Mouse (Mus musculus): ENCODE data around the gene Rbbp8nl. TPM values are rescaled to one million over a fixed set of nuclear protein-coding genes. Genes with fewer than 3 reads are reported as not detected.

The Rbbp8nl gene
- total and polyA plus RNA-seq, 3 experiments = not detected

DNA sequence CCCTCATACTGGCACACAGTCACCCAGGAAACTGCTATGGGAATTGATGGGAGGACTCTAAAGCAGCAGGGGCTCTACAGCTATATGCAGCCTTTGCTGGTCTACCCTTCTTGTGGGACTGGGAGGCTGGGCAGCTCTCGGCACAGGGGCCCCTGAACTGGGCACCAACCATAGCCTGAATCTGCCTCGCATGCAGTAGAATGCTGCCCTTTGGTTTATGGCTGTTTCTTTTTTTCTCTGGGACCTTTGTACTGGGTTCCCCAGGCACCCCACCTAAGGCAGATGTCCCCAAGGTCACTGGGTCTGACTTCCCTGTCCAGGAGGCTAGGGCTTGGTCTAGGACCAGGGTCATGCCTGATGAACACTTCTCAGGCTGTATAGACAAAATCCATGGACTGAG lies 24.6 kb upstream of the Rbbp8nl start:
- H3K36me3 ChIP-seq (ENCODE audit: control insufficient read depth in 1 of 2, insufficient read depth in 2 of 2, low read length in 2 of 2) = no peaks in the 10 kb centered on the region
- DNase-seq (ENCODE audit: low read depth, low spot score) = no peak
- H3K27ac ChIP-seq (ENCODE audit: control insufficient read depth, low read depth, low read length) = no peak overlapping the region
- H3K9ac ChIP-seq (ENCODE audit: control insufficient read depth, low read depth, low read length, poor library complexity, severe bottlenecking) = no peak overlapping the region
- no peaks in the 10 kb centered on the region for H3K9me3 ChIP-seq (replicated peaks; ENCODE audit: insufficient read depth, low read length)
- H3K79me2 ChIP-seq (ENCODE audit: control insufficient read depth, insufficient read depth, low read length, poor library complexity) = no peaks in the 10 kb centered on the region
- H3K4me3 ChIP-seq (ENCODE audit: control insufficient read depth in 1 of 2, insufficient read depth in 1 of 2, low read depth in 2 of 2, low read length in 2 of 2) = no peak overlapping the region
- peaks cover 0 to 1% of the 10 kb centered on the region in 2 experiments; a peak in 3 of 4 replicates for H3K27me3 ChIP-seq (ENCODE audit: control insufficient read depth in 1 of 2, insufficient read depth in 2 of 2, low read length in 2 of 2)
- H3K4me1 ChIP-seq (ENCODE audit: control insufficient read depth in 1 of 2, insufficient read depth in 2 of 2, low read length in 2 of 2) = no peaks in the 10 kb centered on the region
- TF ChIP-seq MAFK (IDR thresholded peaks at IDR 0.05; ENCODE audit: borderline replicate concordance, low read depth, low read length) (no peak), TBP (IDR thresholded peaks at IDR 0.05; ENCODE audit: low read depth, low read length) (no peak), CHD2 (IDR thresholded peaks at IDR 0.05; ENCODE audit: low read length) (no peak), RAD21 (IDR thresholded peaks at IDR 0.05; ENCODE audit: low read depth, low read length) (no peak), KAT2A (conservative IDR thresholded peaks at IDR 0.05; ENCODE audit: low read depth, low read length) (no peak), POLR2AphosphoS2 (IDR thresholded peaks at IDR 0.05; ENCODE audit: low read length) (no peak), UBTF (IDR thresholded peaks at IDR 0.05; ENCODE audit: borderline replicate concordance, insufficient read depth, low read depth, low read length) (no peak), HCFC1 (IDR thresholded peaks at IDR 0.05; ENCODE audit: low read depth, low read length) (no peak), ZC3H11A (IDR thresholded peaks at IDR 0.05; ENCODE audit: low read depth, low read length) (no peak)

DNA sequence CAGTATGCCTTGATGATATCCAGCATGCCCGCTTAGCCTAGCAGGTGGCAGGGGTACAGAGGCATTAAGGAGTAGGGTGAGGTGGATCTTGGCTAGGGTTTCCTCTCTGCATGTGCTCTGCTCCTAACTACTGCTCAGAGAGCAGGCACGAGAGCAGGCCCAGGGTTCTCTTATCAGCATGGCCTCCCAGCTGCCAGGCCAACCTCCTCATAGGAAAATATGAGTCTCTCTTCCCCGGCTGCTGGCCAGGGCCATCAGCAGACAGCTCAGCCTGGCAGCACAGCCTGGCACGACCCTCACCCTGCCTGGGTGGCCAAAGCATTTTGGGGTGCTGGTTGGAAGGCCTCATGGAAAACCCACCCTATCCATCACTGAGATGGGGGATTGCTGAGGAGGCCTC lies 21.5 kb upstream of the Rbbp8nl start:
- TF ChIP-seq RCOR1 (IDR thresholded peaks at IDR 0.05; ENCODE audit: low read depth, low read length) = no peak
- no peak for TF ChIP-seq ZNF384 (IDR thresholded peaks at IDR 0.05; ENCODE audit: low read depth, low read length)
- no peak overlapping the region for H3K27ac ChIP-seq (ENCODE audit: control insufficient read depth, low read depth, low read length)
- H3K36me3 ChIP-seq (ENCODE audit: control insufficient read depth in 1 of 2, insufficient read depth in 2 of 2, low read length in 2 of 2) = no peaks in the 10 kb centered on the region
- H3K9ac ChIP-seq (ENCODE audit: control insufficient read depth, low read depth, low read length, poor library complexity, severe bottlenecking) = no peak overlapping the region
- no peaks in the 10 kb centered on the region for H3K9me3 ChIP-seq (replicated peaks; ENCODE audit: insufficient read depth, low read length)
- H3K79me2 ChIP-seq (ENCODE audit: control insufficient read depth, insufficient read depth, low read length, poor library complexity) = no peaks in the 10 kb centered on the region
- H3K4me1 ChIP-seq (ENCODE audit: control insufficient read depth in 1 of 2, insufficient read depth in 2 of 2, low read length in 2 of 2) = no peaks in the 10 kb centered on the region
- H3K27me3 ChIP-seq (ENCODE audit: control insufficient read depth in 1 of 2, insufficient read depth in 2 of 2, low read length in 2 of 2) = no peaks in the 10 kb centered on the region; a peak in 1 of 4 replicates
- H3K4me3 ChIP-seq (ENCODE audit: control insufficient read depth in 1 of 2, insufficient read depth in 1 of 2, low read depth in 2 of 2, low read length in 2 of 2) = no peak overlapping the region
- no peak for DNase-seq (ENCODE audit: low read depth, low spot score)

DNA sequence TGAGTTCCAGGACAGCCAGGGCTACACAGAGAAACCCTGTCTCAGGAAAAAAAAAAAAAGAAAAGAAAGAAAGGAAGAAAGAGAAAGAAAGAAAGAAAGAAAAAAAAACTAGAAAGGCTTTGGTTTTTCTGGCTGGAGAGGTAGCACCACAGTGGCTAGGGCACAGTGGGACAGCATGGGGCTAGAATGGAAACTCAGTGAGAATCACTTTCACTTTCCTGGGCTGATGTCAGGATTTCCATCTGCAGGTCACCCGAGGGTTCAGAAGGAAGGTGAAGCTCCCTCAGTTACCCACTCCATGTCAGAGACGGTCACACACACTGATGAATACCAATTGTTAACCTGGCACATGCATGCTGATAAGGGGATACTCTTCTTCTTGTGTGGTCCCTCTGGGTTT lies 18.0 kb upstream of the Rbbp8nl start:
- DNase-seq (ENCODE audit: low read depth, low spot score) = no peak
- Histone ChIP-seq H3K4me3 (ENCODE audit: control insufficient read depth in 1 of 2, insufficient read depth in 1 of 2, low read depth in 2 of 2, low read length in 2 of 2) (no peak overlapping the region), H3K27me3 (ENCODE audit: control insufficient read depth in 1 of 2, insufficient read depth in 2 of 2, low read length in 2 of 2) (no peaks in the 10 kb centered on the region; a peak in 1 of 4 replicates)

More for the DNA sequence above, 18.0 kb upstream of the Rbbp8nl start:
- Histone ChIP-seq H3K27ac (ENCODE audit: control insufficient read depth, low read depth, low read length) (no peak overlapping the region), H3K4me1 (ENCODE audit: control insufficient read depth in 1 of 2, insufficient read depth in 2 of 2, low read length in 2 of 2) (no peaks in the 10 kb centered on the region), H3K79me2 (ENCODE audit: control insufficient read depth, insufficient read depth, low read length, poor library complexity) (no peaks in the 10 kb centered on the region), H3K9ac (ENCODE audit: control insufficient read depth, low read depth, low read length, poor library complexity, severe bottlenecking) (no peak overlapping the region), H3K9me3 (replicated peaks; ENCODE audit: insufficient read depth, low read length) (no peaks in the 10 kb centered on the region), H3K36me3 (ENCODE audit: control insufficient read depth in 1 of 2, insufficient read depth in 2 of 2, low read length in 2 of 2) (no peaks in the 10 kb centered on the region)
- TF ChIP-seq CTCF (IDR thresholded peaks at IDR 0.05 in 2 of 3, conservative IDR thresholded peaks at IDR 0.05 in 1 of 3; ENCODE audit: control insufficient read depth in 1 of 3, insufficient read depth in 1 of 3, low read depth in 2 of 3, low read length in 3 of 3, poor library complexity in 1 of 3, severe bottlenecking in 1 of 3) (no peak), MAX (IDR thresholded peaks at IDR 0.05; ENCODE audit: low read length) (no peak), HCFC1 (IDR thresholded peaks at IDR 0.05; ENCODE audit: low read depth, low read length) (no peak), BHLHE40 (IDR thresholded peaks at IDR 0.05; ENCODE audit: borderline replicate concordance, low read depth, low read length) (no peak), ETS1 (IDR thresholded peaks at IDR 0.05; ENCODE audit: low read depth, low read length) (no peak), GATA1 (IDR thresholded peaks at IDR 0.05; ENCODE audit: low read depth, low read length) (no peak), ZMIZ1 (IDR thresholded peaks at IDR 0.05; ENCODE audit: low read depth, low read length) (no peak), JUND (IDR thresholded peaks at IDR 0.05; ENCODE audit: low read depth, low read length) (no peak)
